Mouse (Mus musculus) MEL (cell line): Measurements from ENCODE around the gene Ankrd40. TPM values are rescaled to one million over a fixed set of nuclear protein-coding genes. Genes with fewer than 3 reads are reported as not detected.
A peak's percentile ranks its signal among the peaks of the same experiment; 100 is the strongest.

ENCODE experiments used
- DNase-seq: peaks from one replicate; pipeline ENCODE4 v3.0.0; 2011; ENCODE audit warnings: low read depth, low spot score
- H3K27ac ChIP-seq: 2 replicates; pipeline ENCODE4 v1.5.1; 2012; ENCODE audit warnings: low read depth, mild to moderate bottlenecking, control low read depth, low read length, moderate library complexity; ENCODE audit not compliant: control insufficient read depth
- H3K27me3 ChIP-seq, 2 experiments: fragments of 150-350 bp in 1 of 2; sonication (generic) in 1 of 2; 2 replicates each; pipeline ENCODE4 v1.6.1; 2012; ENCODE audit warnings: low read length in 2 of 2, mild to moderate bottlenecking in 2 of 2, improper control_type of control experiment in 1 of 2, moderate library complexity in 1 of 2; ENCODE audit not compliant: insufficient read depth in 2 of 2, control insufficient read depth in 1 of 2
- H3K36me3 ChIP-seq, 2 experiments: 2 replicates each; pipeline ENCODE4 v1.6.1; 2012 to 2014; ENCODE audit warnings: low read length in 2 of 2, improper control_type of control experiment in 1 of 2, inconsistent platforms in 1 of 2, mild to moderate bottlenecking in 1 of 2; ENCODE audit not compliant: insufficient read depth in 2 of 2, control insufficient read depth in 1 of 2
- H3K4me1 ChIP-seq, 2 experiments: fragments of 150-350 bp in 1 of 2; sonication (generic) in 1 of 2; 2 replicates each; pipeline ENCODE4 v1.6.1; 2012; ENCODE audit warnings: low read length in 2 of 2, improper control_type of control experiment in 1 of 2, mild to moderate bottlenecking in 1 of 2; ENCODE audit not compliant: insufficient read depth in 2 of 2, control insufficient read depth in 1 of 2
- H3K4me3 ChIP-seq, 2 experiments: fragments of 150-350 bp in 1 of 2; sonication (generic) in 1 of 2; 2 replicates each; pipeline ENCODE4 v1.5.1; 2012; ENCODE audit warnings: low read depth in 2 of 2, low read length in 2 of 2, mild to moderate bottlenecking in 2 of 2, moderate library complexity in 2 of 2, control low read depth in 1 of 2, improper control_type of control experiment in 1 of 2; ENCODE audit not compliant: control insufficient read depth in 1 of 2, insufficient read depth in 1 of 2
- H3K79me2 ChIP-seq: 2 replicates; pipeline ENCODE4 v1.6.1; 2012; ENCODE audit warnings: mild to moderate bottlenecking, low read length, moderate library complexity; ENCODE audit not compliant: control insufficient read depth, poor library complexity, insufficient read depth
- H3K9ac ChIP-seq: 2 replicates; pipeline ENCODE4 v1.6.1; 2012; ENCODE audit warnings: low read depth, mild to moderate bottlenecking, control low read depth, low read length, moderate library complexity; ENCODE audit not compliant: control insufficient read depth, poor library complexity, severe bottlenecking
- H3K9me3 ChIP-seq: fragments of 150-350 bp; sonication (generic); replicated peaks from 2 replicates; pipeline ENCODE4 v1.6.1; 2012; ENCODE audit warnings: mild to moderate bottlenecking, low read length, improper control_type of control experiment, moderate library complexity; ENCODE audit not compliant: insufficient read depth
- BHLHE40 ChIP-seq: IDR thresholded peaks from 2 replicates; pipeline ENCODE4 v1.6.1; 2012; ENCODE audit warnings: low read depth, mild to moderate bottlenecking, inconsistent platforms, low read length, improper control_type of control experiment, borderline replicate concordance
- CHD1 ChIP-seq: IDR thresholded peaks from 2 replicates; pipeline ENCODE4 v1.6.1; 2012; ENCODE audit warnings: low read depth, mild to moderate bottlenecking, inconsistent platforms, low read length, improper control_type of control experiment
- ELF1 ChIP-seq: IDR thresholded peaks from 2 replicates; pipeline ENCODE4 v1.6.1; 2014; ENCODE audit warnings: low read depth, mild to moderate bottlenecking, inconsistent platforms, low read length, improper control_type of control experiment, moderate library complexity
- EP300 ChIP-seq, 2 experiments: IDR thresholded peaks; 2 replicates each; pipeline ENCODE4 v1.6.1; 2011; ENCODE audit warnings: improper control_type of control experiment in 2 of 2, low read length in 2 of 2, low read depth in 1 of 2, mild to moderate bottlenecking in 1 of 2
- GABPA ChIP-seq: IDR thresholded peaks from 2 replicates; pipeline ENCODE4 v1.6.1; 2012; ENCODE audit warnings: low read depth, mild to moderate bottlenecking, inconsistent platforms, low read length, improper control_type of control experiment, moderate library complexity
- HCFC1 ChIP-seq: IDR thresholded peaks from 2 replicates; pipeline ENCODE4 v1.6.1; 2012; ENCODE audit warnings: low read depth, mild to moderate bottlenecking, inconsistent platforms, low read length, improper control_type of control experiment, moderate library complexity
- KAT2A ChIP-seq: conservative IDR thresholded peaks from 2 replicates; pipeline ENCODE4 v1.6.1; 2012; ENCODE audit warnings: low read depth, low read length, improper control_type of control experiment, inconsistent platforms
- NELFE ChIP-seq: IDR thresholded peaks from 2 replicates; pipeline ENCODE4 v1.6.1; 2011; ENCODE audit warnings: low read depth, low read length, improper control_type of control experiment
- NRF1 ChIP-seq: IDR thresholded peaks from 2 replicates; pipeline ENCODE4 v1.6.1; 2014; ENCODE audit warnings: low read depth, mild to moderate bottlenecking, inconsistent platforms, low read length, improper control_type of control experiment, moderate library complexity; ENCODE audit not compliant: poor library complexity, insufficient read depth, severe bottlenecking
- POLR2A ChIP-seq, 2 experiments: IDR thresholded peaks; 2 replicates each; pipeline ENCODE4 v1.6.1; 2011 to 2012; ENCODE audit warnings: low read length in 2 of 2, mild to moderate bottlenecking in 2 of 2, control low read depth in 1 of 2, improper control_type of control experiment in 1 of 2, low read depth in 1 of 2, moderate library complexity in 1 of 2; ENCODE audit not compliant: control insufficient read depth in 1 of 2, insufficient read depth in 1 of 2, poor library complexity in 1 of 2
- RAD21 ChIP-seq: IDR thresholded peaks from 2 replicates; pipeline ENCODE4 v1.6.1; 2011; ENCODE audit warnings: mild to moderate bottlenecking, low read depth, low read length, improper control_type of control experiment
- RCOR1 ChIP-seq: IDR thresholded peaks from 2 replicates; pipeline ENCODE4 v1.6.1; 2012; ENCODE audit warnings: low read depth, mild to moderate bottlenecking, inconsistent platforms, low read length, improper control_type of control experiment
- TAL1 ChIP-seq: IDR thresholded peaks from 2 replicates; pipeline ENCODE4 v1.6.1; 2012; ENCODE audit warnings: mild to moderate bottlenecking, inconsistent platforms, low read length, moderate library complexity, mixed read lengths
- TCF12 ChIP-seq: IDR thresholded peaks from 2 replicates; pipeline ENCODE4 v1.6.1; 2014; ENCODE audit warnings: low read depth, mild to moderate bottlenecking, inconsistent platforms, low read length, improper control_type of control experiment, moderate library complexity
- USF2 ChIP-seq, 2 experiments: IDR thresholded peaks; 2 replicates each; pipeline ENCODE4 v1.6.1; 2011 to 2012; ENCODE audit warnings: improper control_type of control experiment in 2 of 2, low read length in 2 of 2, borderline replicate concordance in 1 of 2, inconsistent platforms in 1 of 2, low read depth in 1 of 2, mild to moderate bottlenecking in 1 of 2; ENCODE audit not compliant: insufficient read depth in 1 of 2
- ZKSCAN1 ChIP-seq: IDR thresholded peaks from 2 replicates; pipeline ENCODE4 v1.6.1; 2012; ENCODE audit warnings: low read depth, mild to moderate bottlenecking, inconsistent platforms, low read length, improper control_type of control experiment, moderate library complexity
- ZNF384 ChIP-seq: IDR thresholded peaks from 2 replicates; pipeline ENCODE4 v1.6.1; 2012; ENCODE audit warnings: low read depth, mild to moderate bottlenecking, inconsistent platforms, low read length, improper control_type of control experiment
- polyA plus RNA-seq, 2 experiments: library from polyadenylated mRNA; stranded (reverse) in 1 of 2; unstranded in 1 of 2; fragments of >175 nt in 1 of 2; fragments of >200 nt in 1 of 2; gene quantifications; 2 replicates each; pipeline versions ENCODE4 v1.2.1 to v1.2.4; 2012; ENCODE audit warnings: low replicate concordance in 2 of 2, low read depth in 1 of 2; ENCODE audit not compliant: insufficient read length in 2 of 2, insufficient read depth in 1 of 2, missing spikeins in 1 of 2
- total RNA-seq: library from RNA; depleted of rRNA; stranded (reverse); fragments of 300-350 nt; gene quantifications from 2 replicates; pipeline ENCODE4 v1.2.3, GENCODE M21; 2012

Gene Ankrd40
- total and polyA plus RNA-seq, 3 experiments, result 37.1 to 60.0 TPM; not detected in 1

DNA sequence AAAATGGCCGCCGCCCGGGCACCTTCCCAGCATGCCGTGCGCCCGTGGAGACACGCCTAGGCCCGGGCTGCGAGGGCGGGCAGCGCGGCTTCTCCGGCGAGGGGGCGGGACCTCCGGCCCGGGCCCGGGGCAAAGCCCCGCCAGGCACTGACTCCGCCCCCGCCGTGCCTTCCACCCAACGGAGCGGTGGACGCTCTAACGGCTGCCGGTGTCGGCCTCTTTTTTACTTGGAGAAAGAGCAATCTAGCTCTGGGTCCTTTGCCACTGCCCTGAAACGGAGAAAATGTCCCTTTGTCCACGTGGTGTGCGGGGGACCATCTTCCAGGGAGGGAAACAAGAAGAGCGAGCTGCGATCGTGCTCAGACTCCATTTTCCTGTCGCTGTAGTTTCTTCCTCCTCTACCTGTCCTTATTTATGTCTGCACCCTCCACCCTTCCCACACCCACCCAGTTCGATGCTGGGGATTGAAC lies 5.8 kb upstream of the Ankrd40 start, which contains the start of gene Luc7l3 (continued):
- TF ChIP-seq USF2 (IDR thresholded peaks at IDR 0.05; ENCODE audit: borderline replicate concordance in 1 of 2, insufficient read depth in 1 of 2, low read depth in 1 of 2, low read length in 2 of 2) (no peak), RAD21 (no peak), BHLHE40 (no peak), TAL1 (no peak), EP300 (IDR thresholded peaks at IDR 0.05; ENCODE audit: low read depth in 1 of 2, low read length in 2 of 2) (peak in 1 of 2 experiments; percentile 5; a peak in 1 of 4 replicates), HCFC1 (peak; percentile 87), ZKSCAN1 (no peak), NRF1 (0 out of 2 replicates have a peak, but pooled peaks have one; percentile 38), POLR2A (IDR thresholded peaks at IDR 0.05; ENCODE audit: control insufficient read depth in 1 of 2, insufficient read depth in 1 of 2, low read depth in 1 of 2, low read length in 2 of 2, poor library complexity in 1 of 2) (peak; percentile 95 to 97; a peak in 3 of 4 replicates), TCF12 (peak; percentile 64), ELF1 (0 out of 2 replicates have a peak, but pooled peaks have one; percentile 37), GABPA (0 out of 2 replicates have a peak, but pooled peaks have one; percentile 10), NELFE (peak; percentile 99), RCOR1 (no peak; the same call in 1 of the 2 replicates)

DNA sequence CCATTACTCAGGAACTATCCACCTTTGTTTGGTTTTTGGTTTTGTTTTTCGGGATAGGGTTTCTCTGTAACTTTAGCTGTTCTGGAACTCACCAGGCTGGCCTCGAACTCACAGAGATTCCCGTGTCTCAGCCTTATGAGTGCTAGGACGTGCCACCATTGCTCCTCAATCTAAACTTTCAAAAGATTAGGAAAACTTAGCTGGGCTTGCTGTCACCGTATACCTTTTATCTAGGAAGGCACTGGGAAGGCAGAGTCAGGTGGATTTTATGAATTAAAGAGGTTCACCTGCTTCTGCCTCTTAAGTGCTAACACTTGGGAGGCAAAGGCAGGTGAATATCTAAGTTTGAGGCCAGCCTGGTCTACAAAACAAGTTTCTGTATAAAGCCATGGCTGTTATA lies 5.2 kb upstream of the Ankrd40 start:
- peak overlapping the region; percentile 91 for H3K27ac ChIP-seq
- no peaks in the 10 kb centered on the region for H3K27me3 ChIP-seq
- H3K36me3 ChIP-seq, result peaks cover 14 to 39% of the 10 kb centered on the region in 2 experiments
- H3K4me3 ChIP-seq, result peak overlapping the region; percentile 81 to 99
- H3K9ac ChIP-seq, result peak overlapping the region; percentile 89
- H3K79me2 ChIP-seq, result peaks cover 45% of the 10 kb centered on the region
- no peaks in the 10 kb centered on the region for H3K9me3 ChIP-seq
- peaks cover 23 to 25% of the 10 kb centered on the region in 2 experiments for H3K4me1 ChIP-seq
- DNase-seq, result peak; percentile 59
- TF ChIP-seq ZNF384 (no peak), POLR2A (IDR thresholded peaks at IDR 0.05; ENCODE audit: control insufficient read depth in 1 of 2, insufficient read depth in 1 of 2, low read depth in 1 of 2, low read length in 2 of 2, poor library complexity in 1 of 2) (no peak), GABPA (no peak), KAT2A (no peak), CHD1 (no peak)
